Mouse (Mus musculus) adrenal gland, adult 8-10 months (tissue): Measurements from ENCODE around the gene Magi1. TPM values are rescaled to one million over a fixed set of nuclear protein-coding genes. Genes with fewer than 3 reads are reported as not detected.

Experiments used
- DNase-seq: peaks from one replicate; pipeline ENCODE4 v3.0.0; 2022
- total RNA-seq, 4 experiments: library from RNA; stranded (reverse); gene quantifications; 2 replicates each; pipeline ENCODE4 v1.2.4; 2022

Magi1 gene
- total RNA-seq, 4 experiments from 2014 or later: 16.5 to 69.9 (median 38.8) TPM

- DNase-seq: peak; percentile 5
Measured at GRCm38 (mm10) chr6:93805407-93805936, 478.2 kb downstream of the Magi1 start.

GRCm38 (mm10) chr6:93802390-93802789 lies 481.3 kb downstream of the Magi1 start:
- no peak for DNase-seq

DNA sequence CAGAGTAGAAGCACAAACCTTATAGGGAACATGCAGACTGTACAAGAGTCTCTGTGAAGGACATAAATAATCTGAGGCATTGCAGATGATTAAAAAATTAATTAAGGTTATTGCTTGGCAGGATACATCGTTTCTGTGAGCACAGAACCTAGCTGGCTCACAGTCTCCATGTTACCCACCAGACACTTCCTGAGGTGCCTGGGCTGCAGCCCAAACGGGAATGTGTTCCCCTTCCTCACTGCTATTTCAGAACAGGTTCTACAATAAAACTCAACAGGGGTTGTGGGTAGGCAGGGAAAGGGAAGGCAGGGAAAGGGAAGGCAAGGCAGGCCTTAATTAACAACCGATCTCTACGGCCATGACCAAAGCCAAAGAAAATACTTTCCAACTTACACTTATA lies 483.3 kb downstream of the Magi1 start:
- no peak for DNase-seq

GRCm38 (mm10) chr6:93792309-93793215 lies 491.2 kb downstream of the Magi1 start:
- DNase-seq: no peak

GRCm38 (mm10) chr6:93789721-93790120 lies 494.0 kb downstream of the Magi1 start:
- no peak for DNase-seq

DNA sequence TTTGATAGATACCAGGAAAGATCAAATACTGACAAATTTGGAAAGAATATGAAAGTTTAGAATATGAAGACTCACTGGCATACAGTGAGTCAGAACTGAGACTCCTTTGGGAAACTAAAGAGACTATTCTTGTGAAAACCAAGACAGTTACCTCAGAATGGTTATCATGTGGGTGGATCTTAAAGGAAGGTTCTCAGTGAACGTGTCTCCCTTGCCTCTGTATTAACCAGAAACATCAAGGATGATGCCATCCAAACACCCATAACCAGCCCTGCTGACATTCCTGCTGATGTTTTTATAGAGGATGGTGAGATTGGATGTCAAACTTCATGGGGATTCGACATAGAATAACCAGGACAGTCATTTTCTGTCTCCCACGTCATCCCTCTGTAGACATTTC lies 496.7 kb downstream of the Magi1 start:
- no peak for DNase-seq

DNA sequence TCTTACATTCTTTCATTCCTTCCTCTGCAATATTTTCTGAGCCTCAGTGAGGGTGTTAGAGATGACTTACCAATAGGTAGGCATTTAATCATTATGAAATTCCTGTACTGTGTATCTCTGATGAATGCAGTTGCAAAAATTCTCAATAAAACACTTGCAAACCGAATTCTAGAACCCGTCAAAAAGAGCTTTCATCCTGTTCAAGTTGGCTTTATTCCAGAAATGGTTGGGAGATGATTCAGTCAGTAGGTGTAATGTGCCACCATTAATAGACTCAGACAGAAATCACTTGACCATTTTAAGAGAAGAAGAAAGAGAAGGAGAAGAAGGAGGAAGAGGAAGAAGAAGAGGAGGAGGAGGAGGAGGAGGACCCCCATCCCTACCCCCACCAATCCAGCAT lies 497.5 kb downstream of the Magi1 start:
- no peak for DNase-seq

DNA sequence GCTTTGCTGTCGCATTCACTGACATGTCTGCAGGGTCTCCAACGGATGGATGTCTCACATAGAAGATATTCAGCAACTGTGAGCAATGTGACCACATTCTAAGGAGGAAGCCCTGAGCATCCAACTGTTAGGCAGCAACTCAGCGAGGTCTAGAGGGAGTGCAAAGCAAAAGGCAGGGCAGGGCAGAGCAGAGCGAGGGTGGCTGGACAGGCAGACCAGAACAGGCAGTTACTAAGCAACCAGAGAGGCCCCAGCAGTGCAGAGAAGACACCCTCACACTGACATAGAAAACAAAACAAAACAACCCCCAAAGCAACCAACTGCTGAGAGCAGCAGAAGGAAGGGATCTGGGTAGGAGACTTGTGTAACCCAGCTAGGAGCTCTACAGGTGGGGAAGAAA lies 512.6 kb downstream of the Magi1 start:
- no peak for DNase-seq

- DNase-seq: no peak
Measured at GRCm38 (mm10) chr6:93770283-93771025, 513.3 kb downstream of the Magi1 start.

- DNase-seq: no peak
Measured at GRCm38 (mm10) chr6:93758114-93758513, 525.6 kb downstream of the Magi1 start.

- DNase-seq: peak; percentile 77
Measured at GRCm38 (mm10) chr6:93757353-93758087, 526.2 kb downstream of the Magi1 start.

- DNase-seq: no peak
Measured at GRCm38 (mm10) chr6:93743145-93743544, 540.6 kb downstream of the Magi1 start.

DNA sequence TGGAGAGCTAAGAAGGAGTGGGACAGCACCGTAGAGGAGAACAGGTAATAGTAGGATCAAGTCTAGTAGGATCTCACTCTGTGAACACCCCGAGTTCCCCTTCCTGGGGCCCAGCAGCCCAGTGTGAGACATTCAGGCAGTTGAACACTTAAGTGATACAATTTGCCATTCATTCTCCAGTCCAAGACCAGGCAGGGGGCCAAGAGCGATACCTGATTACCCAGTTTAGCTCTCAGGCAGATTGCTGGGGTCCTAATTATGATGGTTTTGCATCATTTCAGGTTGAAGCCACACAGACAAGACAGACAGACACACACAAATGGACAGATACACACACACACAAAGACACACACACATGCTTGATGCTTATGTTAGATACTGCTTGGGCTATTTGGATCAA lies 543.9 kb downstream of the Magi1 start:
- no peak for DNase-seq

GRCm38 (mm10) chr6:93737083-93737482 lies 546.6 kb downstream of the Magi1 start:
- DNase-seq: no peak

DNA sequence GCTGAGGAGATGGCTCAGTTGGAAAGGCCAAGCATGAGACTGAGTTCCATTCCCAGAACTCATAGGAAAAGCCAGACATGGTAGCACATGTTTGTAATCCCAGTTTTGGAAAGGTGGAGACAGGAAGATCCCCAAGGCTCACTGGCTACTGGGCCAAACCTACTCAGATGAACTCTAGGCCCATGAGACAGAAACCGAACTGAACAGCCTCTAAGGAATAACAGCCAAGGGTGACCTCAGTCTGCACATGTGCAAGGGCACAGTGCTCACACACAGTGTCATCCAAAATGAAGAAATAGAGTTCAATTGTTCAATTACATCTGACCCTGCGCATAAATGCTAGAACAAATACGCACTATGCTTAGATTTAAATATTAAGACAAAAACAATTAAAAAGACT lies 547.6 kb downstream of the Magi1 start:
- DNase-seq: no peak

GRCm38 (mm10) chr6:93733800-93734199 lies 549.9 kb downstream of the Magi1 start:
- no peak for DNase-seq

GRCm38 (mm10) chr6:93729702-93730101 lies 554.0 kb downstream of the Magi1 start:
- DNase-seq: no peak

GRCm38 (mm10) chr6:93728791-93729190 lies 554.9 kb downstream of the Magi1 start:
- DNase-seq: no peak

DNA sequence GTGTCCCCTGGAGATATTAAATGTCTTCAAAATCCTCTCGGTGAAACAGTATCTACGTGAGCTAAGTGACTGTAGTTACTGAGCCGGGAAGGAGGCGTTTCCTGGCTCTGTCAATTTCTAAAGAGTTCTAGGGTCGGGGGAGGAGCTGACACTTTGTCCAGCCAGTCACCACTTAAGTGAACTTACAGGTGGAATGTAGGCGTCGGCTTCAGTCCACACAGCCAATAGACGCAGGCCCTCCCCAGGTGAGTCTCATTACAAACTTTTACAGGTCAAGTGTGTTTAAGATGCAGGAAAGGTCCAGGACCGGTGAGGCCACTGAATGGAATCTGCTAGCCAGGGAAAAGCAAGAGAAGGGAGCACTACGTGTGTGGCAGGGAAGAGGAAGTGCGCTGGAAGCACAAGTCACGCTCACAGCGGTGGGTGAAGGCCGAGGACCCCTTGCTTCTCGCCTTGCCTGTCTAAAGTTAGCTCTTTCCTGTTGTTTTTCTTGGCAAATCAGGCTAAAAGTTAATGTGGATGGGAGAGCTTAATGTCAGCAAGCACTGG lies 556.0 kb downstream of the Magi1 start:
- no peak for DNase-seq

GRCm38 (mm10) chr6:93726829-93727455 lies 556.8 kb downstream of the Magi1 start:
- no peak for DNase-seq

DNA sequence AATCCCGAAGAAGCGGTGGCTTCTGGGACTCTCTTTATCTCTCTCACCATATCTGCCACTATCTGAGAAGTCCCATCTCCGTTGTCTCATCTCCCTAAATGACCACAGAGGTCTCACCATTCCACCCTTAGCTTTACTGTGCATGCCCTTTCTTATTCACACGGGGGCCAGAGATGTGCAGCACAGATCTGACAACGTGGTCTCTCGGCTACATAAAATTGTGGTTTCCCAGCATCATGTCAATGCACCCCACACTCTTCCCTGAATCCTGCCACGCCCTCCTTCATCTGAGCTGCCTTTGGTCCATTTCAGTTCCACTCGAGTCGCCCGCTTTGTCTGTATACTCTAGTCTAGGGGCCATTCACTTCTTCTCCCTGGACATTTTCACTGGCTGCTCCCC lies 557.6 kb downstream of the Magi1 start:
- no peak for DNase-seq

DNA sequence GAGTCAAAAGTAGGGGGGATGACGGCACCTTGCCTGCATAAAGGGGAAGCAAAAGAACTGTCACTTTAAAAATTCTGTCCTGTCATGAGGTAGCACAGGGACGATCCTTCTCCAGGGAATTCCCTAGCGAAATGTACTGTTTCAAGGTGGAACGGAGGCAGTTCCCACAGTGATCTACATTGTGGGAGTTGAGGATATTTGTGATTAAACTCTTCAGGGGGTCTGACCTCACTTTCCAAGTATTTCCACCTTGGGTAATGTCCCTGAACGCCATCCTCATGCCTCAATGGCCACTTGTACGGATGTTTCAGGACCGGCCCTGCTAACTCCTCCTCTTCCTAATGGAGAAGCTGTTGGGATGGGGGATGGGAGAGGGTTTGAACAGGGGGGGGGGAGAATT lies 559.0 kb downstream of the Magi1 start:
- no peak for DNase-seq
